Comparison of ENCODE assay signal across 8 mouse cellular contexts in genomic region chrX:142305010-142305868, GRCm38 (mm10). TPM values are rescaled to one million over a fixed set of nuclear protein-coding genes. Genes with fewer than 3 reads are reported as not detected.
A peak's percentile ranks its signal among the peaks of the same experiment; 100 is the strongest.
DNase-seq lines count a peak whose midpoint lies in the region; ATAC-seq and TF ChIP-seq lines count a peak whose summit lies in the region.

No protein-coding gene starts in this region.

- 39% methylated on average over 35 of the region's 35 CpGs for WGBS in heart, embryonic 16.5 days
- 47% methylated on average over 35 of the region's 35 CpGs for WGBS in cerebellum, adult 2 months
- WGBS in forebrain, postnatal 0 days = 41% methylated on average over 34 of the region's 35 CpGs
- WGBS in limb, embryonic 14.5 days = 36% methylated on average over 33 of the region's 35 CpGs
- WGBS in stomach, embryonic 16.5 days = 35% methylated on average over 35 of the region's 35 CpGs

- H3K9ac ChIP-seq in heart, embryonic 16.5 days (ENCODE audit: low read length) = peak overlapping the region; percentile 34; the same call in 1 of the 2 replicates
- 0 out of 2 replicates have a peak overlapping the region, but pooled peaks have one; percentile 10 for H3K9ac ChIP-seq in forebrain, postnatal 0 days
- H3K9ac ChIP-seq in limb, embryonic 14.5 days (ENCODE audit: low read depth, low read length, severe bottlenecking) = peak overlapping the region; percentile 25; the same call in 1 of the 2 replicates
- H3K9ac ChIP-seq in stomach, embryonic 16.5 days (ENCODE audit: low read length) = peak overlapping the region; percentile 63

- no peak overlapping the region for H3K27ac ChIP-seq in heart, embryonic 16.5 days (ENCODE audit: low read length)
- no peak overlapping the region for H3K27ac ChIP-seq in cerebellum, adult 2 months (ENCODE audit: insufficient read depth, low read length)
- H3K27ac ChIP-seq in forebrain, postnatal 0 days (ENCODE audit: low read depth, low read length) = 0 out of 2 replicates have a peak overlapping the region, but pooled peaks have one; percentile 35
- H3K27ac ChIP-seq in limb, embryonic 14.5 days (replicated peaks; ENCODE audit: low read depth, low read length) = no peak overlapping the region
- 0 out of 2 replicates have a peak overlapping the region, but pooled peaks have one; percentile 6 for H3K27ac ChIP-seq in stomach, embryonic 16.5 days (ENCODE audit: low read length)

- H3K27me3 ChIP-seq in heart, embryonic 16.5 days (ENCODE audit: control insufficient read depth, insufficient read depth, low read length) = peaks cover 7% of the 10 kb centered on the region; the same call in 1 of the 2 replicates
- no peaks in the 10 kb centered on the region for H3K27me3 ChIP-seq in cerebellum, adult 2 months (ENCODE audit: control insufficient read depth, insufficient read depth, low read length)
- H3K27me3 ChIP-seq in forebrain, postnatal 0 days (ENCODE audit: insufficient read depth, low read length) = no peaks in the 10 kb centered on the region
- peaks cover 26% of the 10 kb centered on the region; the same call in 1 of the 2 replicates for H3K27me3 ChIP-seq in limb, embryonic 14.5 days (ENCODE audit: control insufficient read depth, insufficient read depth, low read length)
- H3K27me3 ChIP-seq in stomach, embryonic 16.5 days (ENCODE audit: control insufficient read depth, insufficient read depth, low read length) = peaks cover 12% of the 10 kb centered on the region

- no peak for ATAC-seq in heart, embryonic 16.5 days (replicated peaks; ENCODE audit: extremely low read depth, insufficient read depth, low FRiP score)
- peak; percentile 91 for ATAC-seq in forebrain, postnatal 0 days
- ATAC-seq in limb, embryonic 14.5 days (ENCODE audit: low FRiP score, low read depth) = peak; percentile 42; the same call in 1 of the 2 replicates
- ATAC-seq in stomach, embryonic 16.5 days (ENCODE audit: insufficient read depth, low FRiP score) = peak; percentile 17; the same call in 1 of the 2 replicates

- H3K36me3 ChIP-seq in heart, embryonic 16.5 days (ENCODE audit: control insufficient read depth, insufficient read depth) = no peaks in the 10 kb centered on the region
- H3K36me3 ChIP-seq in forebrain, postnatal 0 days (ENCODE audit: insufficient read depth) = no peaks in the 10 kb centered on the region
- H3K36me3 ChIP-seq in limb, embryonic 14.5 days (ENCODE audit: control insufficient read depth, insufficient read depth, low read length) = no peaks in the 10 kb centered on the region
- no peaks in the 10 kb centered on the region for H3K36me3 ChIP-seq in stomach, embryonic 16.5 days (ENCODE audit: control insufficient read depth, insufficient read depth, low read length)

- H3K4me1 ChIP-seq in heart, embryonic 16.5 days (ENCODE audit: control insufficient read depth, insufficient read depth, low read length) = no peaks in the 10 kb centered on the region
- peaks cover 5% of the 10 kb centered on the region; the same call in 1 of the 2 replicates for H3K4me1 ChIP-seq in cerebellum, adult 2 months (ENCODE audit: control insufficient read depth, insufficient read depth, low read length)
- H3K4me1 ChIP-seq in forebrain, postnatal 0 days (ENCODE audit: insufficient read depth) = no peaks in the 10 kb centered on the region
- H3K4me1 ChIP-seq in limb, embryonic 14.5 days (ENCODE audit: control insufficient read depth, insufficient read depth, low read length) = no peaks in the 10 kb centered on the region
- H3K4me1 ChIP-seq in stomach, embryonic 16.5 days (ENCODE audit: control insufficient read depth, insufficient read depth, low read length) = peaks cover 3% of the 10 kb centered on the region; the same call in 1 of the 2 replicates

- H3K4me2 ChIP-seq in heart, embryonic 16.5 days (ENCODE audit: low read depth, low read length) = peak overlapping the region; percentile 68
- H3K4me2 ChIP-seq in forebrain, postnatal 0 days (ENCODE audit: low read depth) = peak overlapping the region; percentile 38
- H3K4me2 ChIP-seq in limb, embryonic 14.5 days (replicated peaks; ENCODE audit: low read depth, low read length, severe bottlenecking) = peak overlapping the region; percentile 49
- peak overlapping the region; percentile 52 for H3K4me2 ChIP-seq in stomach, embryonic 16.5 days (ENCODE audit: low read depth, low read length)

- no peaks in the 10 kb centered on the region for H3K9me3 ChIP-seq in heart, embryonic 16.5 days (replicated peaks; ENCODE audit: control insufficient read depth, low read length)
- no peaks in the 10 kb centered on the region for H3K9me3 ChIP-seq in forebrain, postnatal 0 days (ENCODE audit: low read length)
- no peaks in the 10 kb centered on the region for H3K9me3 ChIP-seq in limb, embryonic 14.5 days (ENCODE audit: control insufficient read depth, low read length)
- no peaks in the 10 kb centered on the region for H3K9me3 ChIP-seq in stomach, embryonic 16.5 days (replicated peaks; ENCODE audit: control insufficient read depth, low read length)

- no peak for TF ChIP-seq POLR2A in cerebellum, adult 2 months (IDR thresholded peaks at IDR 0.05; ENCODE audit: borderline replicate concordance, insufficient read depth, low read length)
- TF ChIP-seq POLR2A in limb, embryonic 14.5 days (IDR thresholded peaks at IDR 0.05; ENCODE audit: borderline replicate concordance, extremely low read depth, insufficient read depth, insufficient read length) = no peak

- TF ChIP-seq CTCF in cerebellum, adult 2 months (IDR thresholded peaks at IDR 0.05; ENCODE audit: borderline replicate concordance, insufficient read depth, low read depth, low read length) = no peak
- no peak for TF ChIP-seq CTCF in forebrain, postnatal 0 days (IDR thresholded peaks at IDR 0.05; ENCODE audit: low read depth)

- peak overlapping the region; percentile 42 for H3K4me3 ChIP-seq in heart, embryonic 16.5 days (ENCODE audit: low read length)
- no peak overlapping the region for H3K4me3 ChIP-seq in cerebellum, adult 2 months (replicated peaks; ENCODE audit: insufficient read depth, low read depth, low read length)
- peak overlapping the region; percentile 11; the same call in 1 of the 2 replicates for H3K4me3 ChIP-seq in forebrain, postnatal 0 days (ENCODE audit: low read depth, low read length)
- H3K4me3 ChIP-seq in limb, embryonic 14.5 days (replicated peaks; ENCODE audit: low read length) = peak overlapping the region; percentile 26
- peak overlapping the region; percentile 35 for H3K4me3 ChIP-seq in stomach, embryonic 16.5 days (replicated peaks; ENCODE audit: low read length)

- no peak for DNase-seq in heart, adult 11 months
- peak; percentile 16 to 29 for DNase-seq in cerebellum, adult 2 months
- peak; percentile 67 for DNase-seq in forebrain, postnatal 0 days
- DNase-seq in limb, embryonic 14.5 days (ENCODE audit: low spot score) = peak; percentile 31
- DNase-seq in adrenal gland, postnatal 10 days = no peak
- DNase-seq in MN1 (ENCODE audit: low spot score) = no peak

RNA-seq across cellular contexts. Expression of gene Kcne1l, which starts 0.9 kb away (rescaled TPM):
- 12.5 TPM in 2 replicates for polyA plus RNA-seq in heart, embryonic 16.5 days (2015; fragmentation: Nextera tagmentation; extraction: Ambion mirVana)
- 27.7 and 28.2 TPM in 2 replicates for polyA plus RNA-seq in cerebellum, adult 2 months (2012; rRNA removed)
- 29.9 and 46.9 TPM in 2 replicates for total RNA-seq in forebrain, postnatal 0 days (2014; rRNA removed)
- 37.1 and 38.2 TPM in 2 replicates for polyA plus RNA-seq in forebrain, postnatal 0 days (2015; fragmentation: Nextera tagmentation; extraction: Ambion mirVana)
- polyA plus RNA-seq in limb, embryonic 14.5 days (2012; rRNA removed) = 70.5 and 87.0 TPM in 2 replicates
- polyA plus RNA-seq in limb, embryonic 14.5 days (2014; fragmentation: Nextera tagmentation; extraction: Ambion mirVana) = 50.3 and 63.1 TPM in 2 replicates
- 30.8 and 34.1 TPM in 2 replicates for polyA plus RNA-seq in stomach, embryonic 16.5 days (2015; fragmentation: Nextera tagmentation; extraction: Ambion mirVana)
- total RNA-seq in adrenal gland, postnatal 10 days (2021) = 1 to 10 TPM; 2.4 to 6.5 TPM

Comparison
In these comparisons a context has a peak if more than half of its experiments do, and no peak if none do; other contexts are left out.
1. H3K27ac ChIP-seq: peak in forebrain, postnatal 0 days (single experiment) and stomach, embryonic 16.5 days (single experiment); none in heart, embryonic 16.5 days (single experiment), cerebellum, adult 2 months (single experiment) and limb, embryonic 14.5 days (single experiment).
2. H3K9ac ChIP-seq: peak in every context shown above with its lines; median percentile 63 in stomach, embryonic 16.5 days; 34 in heart, embryonic 16.5 days; 25 in limb, embryonic 14.5 days; 10 in forebrain, postnatal 0 days.
3. DNase-seq: peak in cerebellum, adult 2 months (2 of 2), forebrain, postnatal 0 days (single experiment) and limb, embryonic 14.5 days (single experiment); none in heart, adult 11 months (single experiment), adrenal gland, postnatal 10 days (single experiment) and MN1 (single experiment).
4. Peak in every context shown above with its lines, with median percentiles within 50 percentile points of each other: H3K4me2 ChIP-seq.